Mouse (Mus musculus) cortical plate, adult 2 months (tissue): ENCODE measurements around the gene Dlg2.

ENCODE experiments used
- CTCF ChIP-seq: fragments of 200-500 bp; IDR thresholded peaks from 2 replicates; pipeline ENCODE4 v1.5.1; 2011; ENCODE audit warnings: mild to moderate bottlenecking, control low read depth, low read length; ENCODE audit not compliant: insufficient read depth; ENCODE audit errors: extremely low read depth
- POLR2A ChIP-seq: fragments of 200-500 bp; IDR thresholded peaks from 2 replicates; pipeline ENCODE4 v1.6.1; 2011; ENCODE audit warnings: mild to moderate bottlenecking, low read length, control low read depth; ENCODE audit not compliant: insufficient read depth; ENCODE audit errors: extremely low read depth

DNA sequence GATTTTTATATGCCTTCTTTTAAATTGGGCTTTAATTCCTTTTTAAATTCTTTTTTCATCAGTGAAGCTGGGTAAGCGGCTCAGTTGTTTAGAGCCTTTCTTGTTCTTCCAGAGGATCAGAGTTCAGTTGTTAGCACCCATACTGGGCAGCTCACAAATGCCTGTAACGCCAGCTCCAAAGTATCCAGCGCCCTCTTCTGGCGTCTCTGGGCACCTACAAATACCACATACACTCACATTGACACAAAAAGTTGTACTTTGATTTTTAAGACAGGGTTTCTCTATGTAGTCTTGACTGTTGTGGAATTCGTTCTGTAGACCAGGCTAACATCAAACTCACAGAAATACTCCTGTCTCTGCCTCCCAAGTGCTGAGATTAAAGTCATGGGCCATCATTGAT, 1932.0 kb downstream of the Dlg2 start:
- TF ChIP-seq POLR2A (no peak), CTCF (no peak)
